Mouse (Mus musculus) limb, embryonic 10.5 days (tissue): Measurements from ENCODE around the gene Ccdc91. TPM values are rescaled to one million over a fixed set of nuclear protein-coding genes. Genes with fewer than 3 reads are reported as not detected.
A peak's percentile ranks its signal among the peaks of the same experiment; 100 is the strongest.

Experiments
- DNase-seq: peaks from one replicate; pipeline ENCODE4 v3.0.0-alpha.2; 2017; ENCODE audit warnings: low spot score
- H3K27ac ChIP-seq: fragments of 300-500 bp; sonication (generic); 2 replicates; pipeline ENCODE4 v1.5.1; 2016; ENCODE audit warnings: mild to moderate bottlenecking
- H3K27me3 ChIP-seq: fragments of 300-500 bp; sonication (generic); 2 replicates; pipeline ENCODE4 v1.6.1; 2016; ENCODE audit warnings: low read depth, mild to moderate bottlenecking; ENCODE audit not compliant: poor library complexity, severe bottlenecking
- H3K36me3 ChIP-seq: fragments of 300-500 bp; sonication (generic); 2 replicates; pipeline ENCODE4 v1.6.1; 2016; ENCODE audit warnings: mild to moderate bottlenecking, moderate library complexity
- H3K4me1 ChIP-seq: fragments of 300-500 bp; sonication (generic); 2 replicates; pipeline ENCODE4 v1.6.1; 2016
- H3K4me3 ChIP-seq: fragments of 300-500 bp; sonication (generic); 2 replicates; pipeline ENCODE4 v1.5.1; 2016; ENCODE audit warnings: mild to moderate bottlenecking, moderate library complexity
- H3K9me3 ChIP-seq: fragments of 300-500 bp; sonication (generic); replicated peaks from 2 replicates; pipeline ENCODE4 v1.6.1; 2016; ENCODE audit warnings: mild to moderate bottlenecking
- WGBS: fragments of 180-500 bp; shearing (Covaris S2); methylation state at CpG from one replicate; pipeline ENCODE4 v1.1.7; 2016; 5-methylcytosine and 5-hydroxymethylcytosine counted together
- polyA plus RNA-seq: library from polyadenylated mRNA; unstranded; fragments of >200 nt; fragmentation: Nextera tagmentation; extraction: Ambion mirVana; gene quantifications from 2 replicates; pipeline ENCODE4 v1.2.1, GENCODE M21; 2016

The Ccdc91 gene
- 23.9 and 25.7 TPM in 2 replicates for polyA plus RNA-seq

DNA sequence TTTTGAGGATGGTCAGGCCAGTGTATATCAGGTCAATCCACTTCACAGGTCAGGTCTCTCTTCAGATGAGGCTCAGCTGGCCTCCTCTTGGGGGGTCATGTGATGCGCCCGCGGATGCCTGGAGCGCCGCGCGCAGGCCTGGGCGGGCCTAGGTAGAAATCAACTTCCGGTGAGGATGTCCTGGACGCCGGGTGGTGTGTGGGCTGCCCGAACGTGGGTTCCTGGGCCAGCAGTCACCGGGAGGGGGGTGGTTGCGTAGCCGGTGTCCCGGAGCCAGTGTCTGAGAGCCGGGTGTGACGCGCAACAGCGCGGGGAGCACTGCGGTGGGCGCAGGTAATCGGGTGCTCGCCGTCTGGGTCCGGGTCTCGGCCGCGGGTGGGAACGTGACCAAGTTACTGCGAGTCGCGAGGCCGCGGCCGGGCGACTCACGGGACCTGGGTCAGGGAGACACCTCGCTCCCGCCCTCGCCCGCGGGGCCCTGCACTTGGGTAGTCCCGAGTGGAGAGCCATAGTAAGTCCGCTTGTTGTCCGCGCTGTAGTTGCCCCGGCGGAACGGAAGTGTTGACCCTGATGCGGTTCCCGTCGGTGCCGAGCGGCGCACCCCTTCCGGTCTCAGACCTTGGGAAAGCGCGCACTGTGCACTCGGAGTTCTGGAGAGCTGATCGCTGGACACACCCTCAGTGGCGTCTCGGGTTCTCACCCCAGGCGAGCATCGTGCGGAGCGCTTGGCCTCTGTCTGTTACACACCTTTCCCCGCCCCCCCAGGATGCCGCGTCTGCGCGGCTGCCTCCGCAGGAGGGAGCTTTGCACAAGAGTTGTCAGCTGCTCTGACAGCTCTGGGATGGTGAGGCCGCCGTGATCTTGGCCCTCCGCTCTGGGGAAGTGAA is at the start of gene Ccdc91:
Gene Ccdc91, plus strand, starts transcription at position 102 of the 887 bp plus-strand sequence.
- H3K9me3 ChIP-seq, result no peaks in the 10 kb centered on the region
- peak within 1 kb of the TSS; percentile 86 for H3K4me3 ChIP-seq
- under 1% methylated on average over 78 of the region's 78 CpGs for WGBS
- H3K36me3 ChIP-seq, result no peaks in the 10 kb centered on the region
- peak within 1 kb of the TSS; percentile 95 for H3K27ac ChIP-seq
- no peaks in the 10 kb centered on the region for H3K27me3 ChIP-seq
- peaks cover 13% of the 10 kb centered on the region for H3K4me1 ChIP-seq
- DNase-seq, result peak; percentile 95

DNA sequence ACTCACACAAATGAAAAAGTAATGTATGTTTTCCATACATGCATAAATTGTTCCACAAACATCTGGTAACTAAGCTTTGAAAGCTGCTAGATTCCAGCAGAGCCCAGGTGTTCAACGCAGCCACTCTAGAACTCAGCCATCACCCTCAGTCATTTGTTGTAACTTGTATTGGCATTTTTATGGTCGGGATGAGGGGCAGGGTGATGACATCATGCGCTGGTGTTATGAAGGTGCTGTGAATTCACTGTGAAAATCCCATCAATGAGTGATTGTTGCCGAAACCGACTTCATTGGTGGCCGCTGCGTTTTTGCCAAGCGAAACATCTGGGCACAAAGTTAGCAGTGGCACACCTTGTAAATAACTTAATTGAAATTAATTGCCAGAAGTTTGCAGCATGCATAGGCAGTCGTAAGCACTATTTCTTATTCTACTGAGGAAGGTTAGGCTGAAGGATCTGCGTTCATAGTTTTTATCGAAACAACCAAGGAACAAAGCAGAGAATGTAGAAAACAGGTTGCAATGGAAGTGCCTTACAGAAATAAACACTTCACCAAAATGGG is 48.6 kb upstream of the Ccdc91 start:
- peak; percentile 69 for DNase-seq
- Histone ChIP-seq H3K27ac (no peak overlapping the region), H3K27me3 (peaks cover 14% of the 10 kb centered on the region), H3K36me3 (no peaks in the 10 kb centered on the region), H3K4me1 (peaks cover 19% of the 10 kb centered on the region), H3K9me3 (no peaks in the 10 kb centered on the region), H3K4me3 (no peak overlapping the region)
- WGBS, result 66% methylated on average over 11 of the region's 11 CpGs

DNA sequence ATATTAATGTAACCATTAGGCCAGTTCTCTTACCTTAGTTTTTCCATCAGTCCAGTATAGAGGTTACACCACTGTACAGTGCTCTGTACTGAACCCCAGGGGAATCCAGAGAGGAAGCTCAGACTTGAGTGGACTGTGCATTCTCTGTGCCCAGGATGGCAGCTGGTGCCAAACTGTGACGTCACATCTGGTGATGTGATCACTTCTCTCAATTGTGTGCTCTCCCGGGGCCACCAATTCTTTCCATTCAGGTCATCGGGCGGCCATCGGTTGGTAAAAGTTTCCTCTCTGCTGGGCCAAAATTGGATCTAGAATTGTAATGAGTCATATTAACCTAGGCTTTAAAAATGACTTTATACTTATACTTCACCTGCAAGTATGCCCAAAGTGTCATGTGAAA is 19.9 kb upstream of the Ccdc91 start:
- Histone ChIP-seq H3K27me3 (no peaks in the 10 kb centered on the region), H3K36me3 (no peaks in the 10 kb centered on the region), H3K4me3 (no peak overlapping the region), H3K27ac (no peak overlapping the region), H3K4me1 (no peaks in the 10 kb centered on the region), H3K9me3 (no peaks in the 10 kb centered on the region)
- DNase-seq, result no peak
- WGBS, result 93% methylated on average over 5 of the region's 5 CpGs

DNA sequence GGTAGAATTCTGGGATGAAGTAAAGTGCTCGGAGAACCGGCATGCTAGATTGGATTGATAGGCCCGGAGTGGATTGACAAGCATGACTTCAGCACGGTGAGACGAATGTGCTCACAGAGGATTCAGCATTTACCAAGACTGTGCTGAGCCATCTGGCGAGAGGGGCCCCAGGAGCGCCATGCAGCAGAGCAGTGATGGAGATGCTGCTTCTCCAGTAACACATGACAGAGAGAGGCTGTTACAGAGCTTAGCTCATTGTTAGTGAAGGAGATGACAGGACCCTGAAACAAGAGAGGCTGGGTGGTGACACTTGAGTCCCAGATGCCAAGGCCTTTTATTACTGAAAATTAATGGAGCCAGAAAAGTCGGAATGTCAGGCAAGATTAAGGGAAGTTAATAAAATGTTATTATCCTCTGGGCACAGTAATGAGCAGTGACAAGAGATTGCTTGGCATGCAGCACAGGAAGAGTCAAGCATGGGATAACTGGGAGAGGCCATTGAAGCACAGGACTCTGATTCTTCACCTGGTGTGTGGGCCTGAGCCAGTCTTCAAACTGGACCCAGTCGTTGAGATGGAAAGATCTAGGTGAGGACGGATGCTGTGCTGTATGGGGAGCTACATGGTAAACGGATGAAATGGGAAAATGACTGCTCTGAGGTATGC is 16.9 kb upstream of the Ccdc91 start:
- Histone ChIP-seq H3K27me3 (no peaks in the 10 kb centered on the region), H3K36me3 (no peaks in the 10 kb centered on the region), H3K27ac (no peak overlapping the region), H3K4me1 (no peaks in the 10 kb centered on the region), H3K9me3 (no peaks in the 10 kb centered on the region), H3K4me3 (no peak overlapping the region)
- 89% methylated on average over 11 of the region's 11 CpGs for WGBS
- no peak for DNase-seq

DNA sequence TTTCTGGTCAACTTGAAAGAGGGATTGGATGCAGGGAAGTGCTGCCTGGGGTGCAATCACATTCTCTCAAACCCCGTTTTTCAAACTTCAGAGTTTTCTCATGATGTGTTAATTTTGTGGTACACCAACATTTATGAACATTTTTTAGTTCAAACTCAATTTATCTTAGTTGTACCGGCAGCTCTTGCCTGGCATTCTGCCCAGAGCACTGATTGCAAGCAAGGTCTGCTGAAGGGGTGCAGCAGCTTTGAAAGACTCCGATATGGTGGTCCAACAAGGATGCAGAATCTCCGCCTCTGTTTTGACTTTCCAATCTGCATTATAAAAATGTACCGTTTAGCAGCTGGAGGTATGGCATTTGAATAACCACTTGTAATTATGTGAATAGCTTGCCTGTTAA is 5.6 kb upstream of the Ccdc91 start:
- DNase-seq, result no peak
- Histone ChIP-seq H3K4me3 (no peak overlapping the region), H3K36me3 (no peaks in the 10 kb centered on the region), H3K27me3 (no peaks in the 10 kb centered on the region), H3K4me1 (no peaks in the 10 kb centered on the region), H3K27ac (no peak overlapping the region), H3K9me3 (no peaks in the 10 kb centered on the region)
- 77% methylated on average over 5 of the region's 5 CpGs for WGBS

DNA sequence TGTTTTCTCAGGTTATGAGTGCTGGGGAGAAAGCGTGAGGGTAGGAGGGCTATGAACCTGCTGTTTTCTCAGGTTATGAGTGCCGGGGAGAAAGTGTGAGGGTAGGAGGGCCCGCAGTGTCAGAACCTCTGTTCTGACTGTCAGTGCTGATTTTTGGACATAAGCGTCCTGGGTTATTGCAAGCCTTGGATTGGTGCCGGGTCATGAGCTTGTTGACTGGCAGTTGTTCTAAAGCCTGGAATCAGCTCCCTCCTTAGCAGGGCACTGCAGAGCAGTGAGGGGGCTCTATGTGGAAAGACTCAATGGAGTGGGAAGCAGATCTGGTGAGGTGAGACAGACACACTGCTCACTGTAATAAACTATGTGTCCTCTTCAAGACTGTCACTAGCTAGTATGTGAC is 5.5 kb downstream of the Ccdc91 start:
- no peaks in the 10 kb centered on the region for H3K27me3 ChIP-seq
- H3K36me3 ChIP-seq, result no peaks in the 10 kb centered on the region
- H3K4me3 ChIP-seq, result no peak overlapping the region
- H3K9me3 ChIP-seq, result no peaks in the 10 kb centered on the region
- no peak for DNase-seq
- no peak overlapping the region for H3K27ac ChIP-seq
- H3K4me1 ChIP-seq, result peaks cover 8% of the 10 kb centered on the region
- 97% methylated on average over 5 of the region's 5 CpGs for WGBS

DNA sequence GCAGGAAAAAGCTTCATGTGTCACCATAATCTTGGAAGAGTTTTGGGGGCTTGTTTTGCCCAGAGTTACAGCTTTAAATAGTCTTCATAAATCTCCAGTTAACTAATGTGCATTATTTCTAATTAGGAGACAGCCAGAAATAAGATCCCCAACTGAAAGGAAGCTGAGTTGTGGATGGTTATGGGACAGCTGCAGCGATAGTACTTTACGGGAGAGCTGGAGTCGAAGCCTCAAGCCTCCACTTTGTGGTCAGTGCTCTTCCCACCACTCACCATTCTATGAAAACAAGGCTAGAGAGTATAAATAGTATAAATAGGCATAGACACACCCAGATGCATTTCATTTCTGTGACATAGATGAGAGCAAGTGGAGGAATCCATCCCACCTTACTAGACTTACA is 14.5 kb downstream of the Ccdc91 start:
- Histone ChIP-seq H3K4me1 (no peaks in the 10 kb centered on the region), H3K27me3 (no peaks in the 10 kb centered on the region)
- 94% methylated on average over 3 of the region's 3 CpGs for WGBS

DNA sequence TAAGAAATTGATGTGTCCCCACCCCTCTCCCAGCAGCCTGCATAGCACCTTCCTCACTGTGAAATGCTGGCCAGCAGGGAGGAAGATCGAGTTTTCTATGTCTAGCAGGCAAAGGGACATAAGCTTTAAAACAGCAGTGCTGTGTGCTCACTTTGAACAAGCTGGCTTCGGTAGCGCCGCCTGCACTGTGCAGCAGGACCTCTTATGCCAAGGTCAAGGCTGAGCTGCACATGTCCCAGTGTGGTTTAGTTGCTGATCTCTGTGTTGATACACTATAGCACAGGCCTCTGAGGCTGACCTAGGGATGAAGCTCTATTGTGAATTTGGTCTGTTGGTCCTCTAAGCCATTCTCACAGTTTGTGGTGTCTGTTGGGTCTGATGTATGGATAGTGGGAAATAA is 16.9 kb downstream of the Ccdc91 start:
- Histone ChIP-seq H3K4me3 (no peak overlapping the region), H3K9me3 (no peaks in the 10 kb centered on the region), H3K4me1 (no peaks in the 10 kb centered on the region), H3K27ac (no peak overlapping the region), H3K36me3 (no peaks in the 10 kb centered on the region), H3K27me3 (no peaks in the 10 kb centered on the region)
- no peak for DNase-seq
- WGBS, result 96% methylated on average over 4 of the region's 4 CpGs

More for the DNA sequence above, 14.5 kb downstream of the Ccdc91 start:
- Histone ChIP-seq H3K4me3 (no peak overlapping the region), H3K27ac (no peak overlapping the region), H3K9me3 (no peaks in the 10 kb centered on the region), H3K36me3 (no peaks in the 10 kb centered on the region)
- no peak for DNase-seq

DNA sequence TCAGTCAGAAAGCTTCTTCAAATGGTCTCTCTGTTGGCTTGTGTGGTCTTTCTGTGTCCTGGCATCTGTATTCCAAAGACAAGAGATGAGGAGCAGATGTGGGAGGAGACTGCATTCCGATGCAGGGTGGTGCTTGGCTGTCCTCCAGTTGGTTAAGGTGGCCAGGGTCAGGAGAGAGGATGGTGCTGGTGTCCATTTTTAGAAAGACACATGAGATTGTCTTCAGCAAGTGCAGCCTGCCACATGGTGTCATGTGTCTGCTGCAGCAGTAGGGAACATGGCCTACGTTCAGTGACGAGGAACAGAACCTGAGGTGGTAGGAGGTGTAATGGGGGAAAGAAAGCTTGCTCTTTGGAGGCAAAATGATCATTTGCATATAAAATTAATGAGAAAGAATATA is 25.8 kb downstream of the Ccdc91 start:
- DNase-seq, result no peak
- no peaks in the 10 kb centered on the region for H3K4me1 ChIP-seq
- no peaks in the 10 kb centered on the region for H3K36me3 ChIP-seq
- H3K27ac ChIP-seq, result no peak overlapping the region
- no peak overlapping the region for H3K4me3 ChIP-seq
- H3K27me3 ChIP-seq, result no peaks in the 10 kb centered on the region
- 87% methylated on average over 3 of the region's 3 CpGs for WGBS
- no peaks in the 10 kb centered on the region for H3K9me3 ChIP-seq

DNA sequence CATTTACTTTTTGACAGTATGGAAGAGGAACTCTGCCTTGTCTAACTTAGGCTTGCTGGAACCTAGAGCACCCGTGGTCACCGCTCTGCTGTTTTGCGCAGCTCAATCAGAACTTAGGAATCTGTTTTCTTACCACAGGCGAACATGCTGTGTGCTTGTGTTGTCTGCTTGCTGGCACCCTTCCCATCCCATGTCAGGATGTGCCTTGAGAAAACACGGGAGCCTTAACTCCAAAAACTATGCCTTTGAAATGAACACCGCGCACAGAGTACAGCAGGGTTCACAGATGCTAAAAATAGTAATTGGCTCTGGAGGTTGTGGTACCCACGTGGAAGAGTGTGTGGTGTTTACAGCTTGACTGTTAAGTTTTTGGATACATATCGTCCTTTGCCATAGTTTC is 30.4 kb downstream of the Ccdc91 start:
- WGBS, result 90% methylated on average over 9 of the region's 9 CpGs
- H3K27me3 ChIP-seq, result no peaks in the 10 kb centered on the region
- no peaks in the 10 kb centered on the region for H3K36me3 ChIP-seq
- no peaks in the 10 kb centered on the region for H3K4me1 ChIP-seq
- no peak overlapping the region for H3K4me3 ChIP-seq
- no peak for DNase-seq
- H3K9me3 ChIP-seq, result no peaks in the 10 kb centered on the region
- H3K27ac ChIP-seq, result no peak overlapping the region

DNA sequence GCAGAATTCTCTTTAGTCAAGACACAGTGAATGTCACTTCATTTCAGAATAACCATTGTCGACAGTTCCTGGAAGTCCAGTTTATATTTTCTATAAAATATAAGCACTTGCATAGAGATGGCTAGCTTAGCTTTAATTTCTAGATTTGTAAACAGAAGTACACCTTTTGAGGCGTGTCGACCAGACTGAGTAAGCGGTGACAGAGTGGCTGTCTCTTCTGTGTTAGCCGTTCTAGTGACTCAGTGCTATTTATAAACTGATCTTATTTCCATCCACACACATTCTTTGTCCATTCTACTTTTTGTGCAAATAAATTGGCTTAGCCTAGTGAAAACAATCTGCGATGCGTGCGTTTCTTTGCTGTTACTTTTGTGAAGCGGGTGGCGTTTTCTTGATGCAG is 30.9 kb downstream of the Ccdc91 start:
- Histone ChIP-seq H3K27ac (no peak overlapping the region), H3K36me3 (no peaks in the 10 kb centered on the region), H3K4me3 (no peak overlapping the region), H3K9me3 (no peaks in the 10 kb centered on the region), H3K4me1 (no peaks in the 10 kb centered on the region), H3K27me3 (no peaks in the 10 kb centered on the region)
- 94% methylated on average over 10 of the region's 10 CpGs for whole genome bisulfite sequencing
- DNase-seq, result no peak

DNA sequence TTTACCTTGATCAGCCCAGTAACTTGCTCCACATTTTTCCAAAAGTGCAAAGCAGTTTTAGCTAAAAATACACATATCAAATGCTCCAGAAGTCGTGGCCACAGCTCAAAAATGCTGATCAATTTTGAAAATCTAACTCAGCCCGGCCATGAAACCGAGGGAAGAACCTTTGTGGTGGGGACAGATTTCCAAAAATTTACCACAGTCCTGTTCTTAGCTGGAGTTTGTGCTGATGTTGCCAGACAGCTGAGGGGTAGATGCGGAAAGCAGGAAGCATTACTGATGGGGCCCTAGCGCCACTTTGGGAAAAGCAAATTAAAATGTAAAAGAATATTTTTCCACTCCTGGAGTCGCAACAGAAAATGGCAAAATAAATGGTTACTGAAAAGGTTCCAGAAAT is 31.6 kb downstream of the Ccdc91 start:
- H3K27ac ChIP-seq, result no peak overlapping the region
- H3K9me3 ChIP-seq, result no peaks in the 10 kb centered on the region
- DNase-seq, result no peak
- H3K4me3 ChIP-seq, result no peak overlapping the region
- no peaks in the 10 kb centered on the region for H3K36me3 ChIP-seq
- 92% methylated on average over 6 of the region's 6 CpGs for WGBS
- no peaks in the 10 kb centered on the region for H3K4me1 ChIP-seq
- no peaks in the 10 kb centered on the region for H3K27me3 ChIP-seq

DNA sequence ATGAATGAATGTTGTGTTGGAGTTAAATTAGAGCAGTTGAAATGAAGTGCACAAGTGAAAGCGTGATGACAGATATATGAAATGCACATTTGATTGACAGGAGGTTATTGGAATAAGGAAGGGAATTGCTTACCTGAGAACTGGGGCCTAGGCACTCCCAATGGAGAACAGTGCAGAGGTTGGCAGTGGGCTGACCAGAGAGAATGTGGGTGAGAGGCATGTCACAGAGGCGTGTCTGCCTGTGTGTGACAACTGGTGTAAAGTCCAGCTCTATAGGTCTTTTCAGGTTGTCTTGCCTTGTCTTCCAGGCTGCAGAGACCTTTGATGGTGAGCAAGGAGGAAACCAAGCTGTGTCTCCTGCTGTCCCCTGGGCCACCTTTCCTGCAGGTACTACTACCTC is 34.9 kb downstream of the Ccdc91 start:
- Histone ChIP-seq H3K27ac (no peak overlapping the region), H3K36me3 (no peaks in the 10 kb centered on the region), H3K4me3 (no peak overlapping the region), H3K4me1 (no peaks in the 10 kb centered on the region), H3K27me3 (no peaks in the 10 kb centered on the region), H3K9me3 (no peaks in the 10 kb centered on the region)
- no peak for DNase-seq
- 91% methylated on average over 2 of the region's 2 CpGs for WGBS
